Mouse (Mus musculus): ENCODE data around the gene Gm36028.

Gm36028 gene

GRCm38 (mm10) chr16:37808866-37809622, 51.9 kb downstream of the Gm36028 start:
- no peak for DNase-seq

- no peak for DNase-seq
These were observed 53.7 kb downstream of the Gm36028 start for GRCm38 (mm10) chr16:37807269-37807668.

DNA sequence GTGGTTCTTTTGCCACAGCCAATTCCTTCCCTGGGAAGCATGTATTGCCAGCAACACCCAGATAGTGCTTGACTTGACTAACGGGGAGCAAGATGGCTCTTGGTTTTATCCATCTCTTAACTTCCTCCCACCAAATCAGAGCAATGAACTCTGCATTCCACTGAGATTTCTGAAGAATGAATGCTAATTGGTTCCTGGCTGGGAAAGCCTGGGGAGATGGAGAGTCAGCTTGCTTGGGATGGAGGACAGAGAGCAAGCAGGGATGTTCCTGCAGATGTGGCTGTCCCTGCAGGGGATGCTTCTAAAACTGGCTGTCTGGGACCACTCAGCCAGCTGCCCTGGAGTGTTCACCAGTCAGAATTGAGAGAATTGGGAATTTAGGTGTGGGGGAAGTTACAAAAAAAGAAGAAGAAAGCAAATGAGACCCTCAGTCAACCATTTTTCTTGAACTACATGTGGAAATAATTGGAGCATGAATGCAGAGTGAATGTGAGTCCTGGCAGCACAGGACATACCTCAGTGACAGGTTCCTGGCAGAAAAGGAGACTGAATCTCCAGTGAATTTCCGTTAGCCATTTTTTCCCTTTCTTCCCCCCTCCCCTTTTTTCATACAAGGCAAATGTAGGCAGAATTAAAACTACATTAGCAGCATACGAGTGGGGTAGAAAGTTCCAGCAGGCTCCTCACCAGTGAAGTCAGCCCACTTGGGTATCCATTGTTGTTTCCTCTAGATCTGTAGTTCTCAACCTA, 55.0 kb downstream of the Gm36028 start:
- no peak for DNase-seq

- DNase-seq = no peak
These were observed 57.5 kb downstream of the Gm36028 start for GRCm38 (mm10) chr16:37803387-37803950.

- DNase-seq = peak; percentile 58
These were observed 58.2 kb downstream of the Gm36028 start for GRCm38 (mm10) chr16:37802686-37803295.

GRCm38 (mm10) chr16:37801097-37801496, 59.8 kb downstream of the Gm36028 start:
- no peak for DNase-seq
